Mouse (Mus musculus) left cerebral cortex, postnatal 14 days (tissue): ENCODE measurements at regions not wholly inside any gene's neighbourhood (a gene's known extent, or its start where the extent isn't known, plus 50 kb on each side); places are given as distances from the start of the nearest gene placed in this dataset.
A peak's percentile ranks its signal among the peaks of the same experiment; 100 is the strongest.

Experiments
- DNase-seq, 2 experiments: peaks; one replicate each; pipeline ENCODE4 v3.0.0; 2021 to 2022; ENCODE audit warnings: low spot score in 2 of 2, mixed read lengths in 1 of 2
- intact Hi-C: fragments of 180-260 bp; cut with DNase I; formaldehyde crosslinking; loops from one replicate; pipeline ENCODE4 v1.15.1; 2025

GRCm38 (mm10) chr12:16157896-16158295 lies 341.2 kb upstream of the Trib2 start:
- no peak for DNase-seq
- intact Hi-C loops = no loop called here

DNA sequence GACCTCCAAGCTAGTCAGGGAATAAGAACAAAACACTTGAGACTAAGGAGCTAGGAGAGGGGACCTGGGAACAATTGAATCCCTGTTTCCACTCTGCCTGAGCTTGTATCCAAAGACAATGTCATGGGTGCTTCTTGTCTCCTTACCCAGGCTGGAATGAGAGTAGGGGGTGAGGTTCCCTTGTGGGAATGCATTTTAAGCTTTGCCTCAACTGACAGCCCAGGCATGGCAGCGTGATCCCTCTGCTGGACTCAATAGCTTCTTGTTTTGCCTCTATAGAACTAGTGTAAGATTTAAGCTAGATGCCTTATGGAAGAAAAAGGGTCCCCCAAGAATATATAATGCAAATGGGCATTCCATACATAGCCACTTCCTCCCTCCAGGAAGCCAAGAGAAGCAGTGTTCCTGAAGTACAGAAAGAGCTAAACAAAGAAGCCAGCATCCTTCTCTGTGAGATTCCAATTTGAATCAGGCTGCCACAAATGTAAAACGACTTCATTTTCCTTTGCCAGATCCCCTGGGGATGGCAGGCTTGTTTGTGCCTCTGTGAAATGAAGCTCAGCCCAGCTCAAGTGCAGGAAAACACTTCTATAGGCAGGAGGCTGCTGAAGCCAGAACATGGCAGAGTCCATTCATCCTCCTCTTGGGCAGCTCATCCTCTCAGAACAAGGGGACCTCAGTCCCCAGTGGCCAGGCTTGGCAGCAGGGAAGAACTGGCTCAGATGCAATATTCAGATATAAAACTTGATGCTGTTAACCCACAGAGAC lies 339.3 kb upstream of the Trib2 start:
- peak; percentile 23 to 25 for DNase-seq
- intact Hi-C loops = no loop called here

GRCm38 (mm10) chr12:16154256-16154655 lies 337.5 kb upstream of the Trib2 start:
- intact Hi-C loops = loop anchor here (5.0 kb wide), 1 partner anchor 322 kb away; no protein-coding TSS in a partner anchor
- DNase-seq = no peak

GRCm38 (mm10) chr12:16152108-16152507 lies 335.4 kb upstream of the Trib2 start:
- DNase-seq = no peak
- intact Hi-C loops = loop anchor here (5.0 kb wide), 1 partner anchor 320 kb away; no protein-coding TSS in a partner anchor

- peak; percentile 36 to 55 for DNase-seq
- intact Hi-C loops = loop anchor here (5.0 kb wide), 1 partner anchor 319 kb away; no protein-coding TSS in a partner anchor
These were observed 334.5 kb upstream of the Trib2 start for GRCm38 (mm10) chr12:16151170-16151702.

GRCm38 (mm10) chr12:16146919-16147318 lies 330.2 kb upstream of the Trib2 start:
- intact Hi-C loops = no loop called here
- no peak for DNase-seq

GRCm38 (mm10) chr12:16145621-16146020 lies 328.9 kb upstream of the Trib2 start:
- intact Hi-C loops = no loop called here
- peak; percentile 57 to 58 for DNase-seq

DNA sequence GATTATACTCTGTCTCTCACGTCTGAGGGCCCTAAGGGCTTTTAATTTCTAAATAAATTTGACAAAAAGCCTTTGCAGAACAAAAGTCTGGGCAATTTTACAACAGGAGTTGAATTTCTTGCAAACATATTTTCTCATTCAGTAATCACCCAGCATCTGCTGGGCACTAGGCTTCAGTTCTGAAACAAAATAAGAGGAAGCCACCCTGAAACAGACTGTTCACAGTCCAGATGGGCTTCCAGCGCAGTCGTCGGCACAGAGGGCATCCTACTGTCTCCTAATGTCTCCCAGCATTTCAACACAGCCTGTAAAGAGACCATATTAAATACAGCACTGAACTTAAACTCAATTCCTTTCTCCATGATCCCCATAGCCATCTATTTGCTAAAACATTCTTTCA lies 324.5 kb upstream of the Trib2 start:
- DNase-seq = peak in 1 of 2 experiments; percentile 21
- intact Hi-C loops = no loop called here

DNA sequence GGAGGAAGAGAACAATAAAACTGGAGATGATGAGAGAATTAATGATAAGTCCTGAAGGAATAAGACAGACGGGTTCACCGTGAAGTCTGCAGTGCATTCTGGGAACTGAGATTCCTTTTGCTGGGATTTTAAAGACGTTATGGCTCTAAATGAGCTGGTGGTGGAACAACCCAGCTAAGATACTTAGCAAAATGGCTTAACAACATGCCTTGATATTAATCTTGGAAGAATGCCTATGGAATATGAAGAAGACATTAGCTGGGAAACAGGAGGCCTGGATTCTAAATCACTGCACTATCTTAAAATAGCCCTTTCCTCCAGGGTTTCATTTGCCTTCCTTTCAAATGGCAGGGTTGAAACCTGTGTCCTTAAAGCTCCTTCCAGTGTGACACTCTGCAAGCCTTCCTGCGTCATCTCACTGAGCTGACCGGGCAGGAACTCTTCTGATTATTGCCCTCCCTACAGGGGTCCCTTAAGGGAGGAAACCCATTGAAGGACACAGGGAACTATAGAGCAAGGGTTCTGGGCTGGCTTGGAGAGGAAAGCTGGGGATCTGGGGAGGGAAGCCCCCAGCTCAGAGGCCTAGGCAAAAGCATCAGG lies 323.9 kb upstream of the Trib2 start:
- intact Hi-C loops = no loop called here
- DNase-seq = no peak

GRCm38 (mm10) chr12:16139152-16139551 lies 322.4 kb upstream of the Trib2 start:
- DNase-seq = no peak
- intact Hi-C loops = no loop called here

DNA sequence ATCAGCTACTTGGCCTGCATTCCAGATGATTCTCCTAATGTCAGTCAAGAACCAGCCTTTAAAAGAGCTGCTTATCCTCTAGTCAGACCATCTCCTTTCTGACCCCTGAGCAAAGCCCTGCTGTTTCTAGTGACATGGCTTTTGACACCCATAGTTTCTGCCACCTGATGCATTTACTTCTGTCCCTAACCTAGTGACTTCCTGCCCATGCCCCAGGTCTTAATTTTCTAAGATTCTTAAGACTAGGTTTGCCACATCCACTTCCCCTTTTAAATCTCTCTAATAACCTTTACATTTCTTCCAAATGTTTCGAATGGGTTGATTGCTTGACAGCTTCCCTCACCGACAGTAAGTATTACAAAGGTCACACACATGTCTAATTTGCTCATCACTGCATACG lies 321.1 kb upstream of the Trib2 start:
- DNase-seq = no peak
- intact Hi-C loops = no loop called here

GRCm38 (mm10) chr12:16136214-16136671 lies 319.5 kb upstream of the Trib2 start:
- intact Hi-C loops = no loop called here
- no peak for DNase-seq

- DNase-seq = peak; percentile 58 to 78
- intact Hi-C loops = no loop called here
These were observed 319.0 kb upstream of the Trib2 start for GRCm38 (mm10) chr12:16135602-16136213.

DNA sequence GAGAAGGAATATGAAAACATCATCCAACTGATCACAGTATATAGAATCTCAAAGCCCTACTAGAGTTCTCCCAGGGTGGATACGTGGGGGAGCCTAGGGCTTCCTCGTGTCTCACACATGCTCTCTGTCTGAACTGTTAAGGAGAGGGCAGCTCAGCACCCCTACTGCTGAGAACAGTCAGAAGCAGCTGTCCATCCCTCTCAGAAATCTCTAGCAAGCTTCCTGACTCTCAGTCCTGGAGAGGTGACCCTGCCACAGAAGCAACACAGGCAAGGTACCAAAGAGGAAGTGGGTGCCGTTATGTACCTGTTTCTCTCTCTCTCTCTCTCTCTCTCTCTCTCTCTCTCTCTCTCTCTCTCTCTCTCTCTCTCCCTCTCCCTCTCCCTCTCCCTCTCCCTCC lies 317.7 kb upstream of the Trib2 start:
- no peak for DNase-seq

DNA sequence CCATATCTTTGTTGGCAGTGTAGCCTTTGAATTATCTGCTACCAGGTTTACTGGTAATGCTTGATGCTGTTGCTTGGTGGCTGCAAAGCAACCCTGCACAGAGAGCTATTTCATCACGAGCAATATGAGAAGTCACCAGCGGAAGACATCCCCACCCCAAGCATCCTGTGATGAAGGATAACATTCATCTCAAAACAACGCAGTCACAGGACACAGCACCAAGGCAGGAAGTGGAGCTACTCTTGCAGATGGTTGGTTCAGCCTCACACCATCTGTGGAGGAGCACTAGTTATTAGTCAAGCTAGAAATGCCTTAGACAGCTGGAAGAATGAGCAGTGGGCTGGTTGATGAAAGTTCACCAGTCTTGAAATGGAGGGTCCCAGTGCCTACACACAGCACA lies 316.5 kb upstream of the Trib2 start:
- DNase-seq = no peak
- intact Hi-C loops = no loop called here

More for the DNA sequence above, 317.7 kb upstream of the Trib2 start:
- intact Hi-C loops = no loop called here

DNA sequence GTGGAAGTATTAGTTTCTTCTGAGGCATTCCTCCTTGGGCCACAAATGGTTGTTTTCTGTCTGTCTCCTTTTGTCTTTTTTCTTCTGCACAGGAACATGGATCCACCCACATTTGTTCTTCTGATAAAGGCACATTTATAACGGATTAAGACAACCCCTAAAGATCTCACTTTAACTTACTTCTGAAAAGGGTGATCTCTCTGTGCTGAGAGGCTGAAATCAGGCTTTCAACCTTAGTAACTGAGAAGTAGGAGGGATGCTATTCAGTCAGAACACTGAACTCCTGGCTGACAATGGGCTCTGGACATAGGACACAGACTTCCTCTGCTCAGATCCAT lies 315.0 kb upstream of the Trib2 start:
- intact Hi-C loops = no loop called here
- no peak for DNase-seq

- intact Hi-C loops = no loop called here
- DNase-seq = no peak
These were observed 314.5 kb upstream of the Trib2 start for GRCm38 (mm10) chr12:16131028-16131739.

- DNase-seq = no peak
- intact Hi-C loops = no loop called here
These were observed 313.9 kb upstream of the Trib2 start for GRCm38 (mm10) chr12:16130605-16131004.

GRCm38 (mm10) chr12:16129923-16130322 lies 313.2 kb upstream of the Trib2 start:
- intact Hi-C loops = no loop called here
- DNase-seq = no peak

- DNase-seq = no peak
- intact Hi-C loops = no loop called here
These were observed 312.5 kb upstream of the Trib2 start for GRCm38 (mm10) chr12:16129243-16129642.
